Mouse (Mus musculus) right cerebral cortex, postnatal 25 days (tissue): Measurements from ENCODE around the gene Rhoa.
A peak's percentile ranks its signal among the peaks of the same experiment; 100 is the strongest.
"Not testable (repeated sequence)": the region's sequence is repeated elsewhere in the genome, so short reads cannot be mapped to it uniquely, and the experiment has no call there.

ENCODE experiments used
- DNase-seq: peaks from one replicate; pipeline ENCODE4 v3.0.0; 2022

Gene Rhoa

GRCm38 (mm10) chr9:108289347-108289746 is 16.6 kb upstream of the Rhoa start:
- no peak for DNase-seq

- DNase-seq, result peak; percentile 89
Measured at GRCm38 (mm10) chr9:108290016-108290750, 15.7 kb upstream of the Rhoa start, which contains the start of gene Nicn1. Gene Nicn1, plus strand, starts transcription at chr9:108290429.

- no peak for DNase-seq
Measured at GRCm38 (mm10) chr9:108290773-108291172, 15.2 kb upstream of the Rhoa start.

- DNase-seq, result no peak
Measured at GRCm38 (mm10) chr9:108296453-108297355, 9.2 kb upstream of the Rhoa start, which contains the start of gene Amt. Gene Amt, plus strand, starts transcription at chr9:108296853.

GRCm38 (mm10) chr9:108301853-108302252 is 4.1 kb upstream of the Rhoa start:
- no peak for DNase-seq

- DNase-seq, result no peak
Measured at GRCm38 (mm10) chr9:108304716-108305115, 1.2 kb upstream of the Rhoa start.

GRCm38 (mm10) chr9:108305170-108305569 is 759 bp upstream of the Rhoa start:
- no peak for DNase-seq

- DNase-seq, result peak; percentile 70
Measured at GRCm38 (mm10) chr9:108306571-108306980, 647 bp downstream of the Rhoa start.

- DNase-seq, result no peak
Measured at GRCm38 (mm10) chr9:108307021-108307807, 1.3 kb downstream of the Rhoa start.

- no peak for DNase-seq
Measured at GRCm38 (mm10) chr9:108308141-108308540, 2.2 kb downstream of the Rhoa start.

GRCm38 (mm10) chr9:108317572-108317971 is 11.6 kb downstream of the Rhoa start:
- DNase-seq, result no peak

GRCm38 (mm10) chr9:108318462-108318861 is 12.5 kb downstream of the Rhoa start:
- no peak for DNase-seq

GRCm38 (mm10) chr9:108322054-108322453 is 16.1 kb downstream of the Rhoa start:
- DNase-seq, result not testable (repeated sequence)

GRCm38 (mm10) chr9:108324784-108325183 is 18.9 kb downstream of the Rhoa start:
- no peak for DNase-seq

- no peak for DNase-seq
Measured at GRCm38 (mm10) chr9:108325811-108326210, 19.9 kb downstream of the Rhoa start.

- DNase-seq, result no peak
Measured at GRCm38 (mm10) chr9:108337848-108338550, 32.1 kb downstream of the Rhoa start.

GRCm38 (mm10) chr9:108338551-108338885 is 32.6 kb downstream of the Rhoa start:
- no peak for DNase-seq

GRCm38 (mm10) chr9:108338886-108339781 is 33.2 kb downstream of the Rhoa start, which contains the start of gene Gpx1:
Gene Gpx1, plus strand, starts transcription at chr9:108338903.
- peak; percentile 81 for DNase-seq

- DNase-seq, result no peak
Measured at GRCm38 (mm10) chr9:108339886-108340257, 33.9 kb downstream of the Rhoa start.

GRCm38 (mm10) chr9:108340258-108341138 is 34.6 kb downstream of the Rhoa start:
- no peak for DNase-seq
